Mouse (Mus musculus): ENCODE measurements around the gene Amz1.

Amz1 gene

DNA sequence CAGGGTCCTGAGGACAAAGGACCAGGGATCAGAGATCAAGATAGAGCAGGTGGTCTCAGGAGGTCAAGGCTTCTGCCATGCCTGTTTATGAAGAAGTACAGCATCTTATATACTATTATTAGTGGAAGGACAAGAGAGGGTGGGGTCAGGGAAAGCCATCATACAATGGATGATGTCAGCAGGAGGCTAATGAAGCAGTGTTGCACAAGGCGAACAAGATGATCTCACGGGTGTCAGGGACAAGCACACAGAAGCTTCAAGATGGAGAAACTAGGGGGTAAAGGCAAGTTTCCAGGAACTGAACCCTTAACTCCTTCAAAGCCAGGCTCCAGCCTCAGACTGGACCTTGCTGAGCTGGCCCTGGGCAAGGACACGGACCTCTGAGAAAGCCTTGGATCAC, 1.8 kb upstream of the Amz1 start:
- DNase-seq (ENCODE audit: low spot score in 2 of 2) = no peak

DNA sequence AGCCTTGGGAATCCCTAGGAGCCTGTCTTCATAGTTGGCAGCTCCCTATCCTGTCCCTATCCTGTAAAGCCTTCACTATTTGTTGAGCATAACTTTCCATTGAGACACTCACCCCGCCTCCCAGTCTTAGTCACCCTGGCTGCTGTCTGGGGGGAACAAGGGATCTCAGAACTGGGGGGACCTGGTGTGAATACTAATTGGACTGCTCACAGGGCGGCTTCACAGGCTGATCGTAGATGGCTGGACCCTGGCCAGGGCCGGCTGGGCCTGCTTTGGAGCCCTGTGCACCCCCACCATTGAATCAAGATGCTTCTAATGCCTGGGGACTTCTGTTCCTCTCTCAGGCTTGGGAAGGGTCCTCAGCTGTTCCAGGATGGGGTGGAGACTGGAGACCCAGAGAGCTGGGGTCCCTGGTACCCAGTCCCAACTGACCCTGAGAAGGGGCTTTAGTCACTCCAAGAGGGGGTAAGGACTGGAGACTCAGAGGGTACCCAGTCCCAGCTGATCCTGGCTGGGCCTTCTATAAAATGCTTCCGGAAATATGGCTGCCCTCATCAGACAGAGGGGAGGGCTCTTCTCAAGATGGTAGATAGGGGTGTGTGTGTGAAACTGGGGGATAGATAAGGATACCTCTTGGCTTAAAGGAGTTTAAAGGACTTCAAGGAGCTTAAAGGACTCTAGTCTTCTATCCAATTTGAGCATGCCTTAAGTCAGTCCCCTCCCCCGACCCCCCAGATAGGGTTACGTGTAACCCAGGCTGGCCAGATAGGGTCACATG, 2.3 kb downstream of the Amz1 start:
- DNase-seq (ENCODE audit: low spot score in 2 of 2) = no peak

DNA sequence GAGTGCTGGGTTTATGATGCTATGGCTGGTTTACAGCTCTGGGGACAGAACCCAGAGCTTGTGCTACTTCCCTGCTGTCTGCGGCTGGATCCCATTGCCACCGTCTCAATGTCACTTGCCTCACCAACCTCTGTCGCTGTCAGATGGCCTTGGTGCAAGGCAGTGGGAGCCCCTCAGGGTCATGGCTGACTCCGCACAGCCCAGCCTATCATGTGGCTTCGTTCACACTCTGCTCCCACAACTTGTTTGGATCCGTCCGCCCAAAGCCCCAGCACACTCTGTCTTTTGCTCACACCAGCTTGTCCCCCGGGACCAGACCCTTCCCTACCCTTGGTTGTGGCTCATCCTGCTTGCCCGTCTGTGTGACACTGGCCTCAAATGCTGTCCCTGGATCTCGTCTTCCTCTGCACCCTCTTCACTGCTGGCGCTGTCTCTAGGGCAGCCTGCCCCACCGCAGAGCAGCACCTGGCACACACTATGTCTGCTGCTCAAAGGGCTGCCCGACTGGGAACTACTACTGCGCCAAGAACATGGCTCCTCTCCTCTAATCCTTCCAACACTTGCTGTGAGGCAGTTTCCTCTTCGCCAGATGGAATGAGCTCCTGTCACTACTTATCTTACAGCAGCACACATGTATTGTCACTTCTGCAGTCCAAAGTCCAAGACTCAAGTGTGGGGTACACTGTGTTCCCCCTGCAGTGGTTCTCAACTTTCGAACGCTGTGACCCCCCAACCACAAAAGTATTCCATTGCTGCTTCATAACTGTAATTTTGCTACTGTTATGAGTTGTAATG, 3.2 kb downstream of the Amz1 start:
- no peak for DNase-seq (ENCODE audit: low spot score in 2 of 2)

DNA sequence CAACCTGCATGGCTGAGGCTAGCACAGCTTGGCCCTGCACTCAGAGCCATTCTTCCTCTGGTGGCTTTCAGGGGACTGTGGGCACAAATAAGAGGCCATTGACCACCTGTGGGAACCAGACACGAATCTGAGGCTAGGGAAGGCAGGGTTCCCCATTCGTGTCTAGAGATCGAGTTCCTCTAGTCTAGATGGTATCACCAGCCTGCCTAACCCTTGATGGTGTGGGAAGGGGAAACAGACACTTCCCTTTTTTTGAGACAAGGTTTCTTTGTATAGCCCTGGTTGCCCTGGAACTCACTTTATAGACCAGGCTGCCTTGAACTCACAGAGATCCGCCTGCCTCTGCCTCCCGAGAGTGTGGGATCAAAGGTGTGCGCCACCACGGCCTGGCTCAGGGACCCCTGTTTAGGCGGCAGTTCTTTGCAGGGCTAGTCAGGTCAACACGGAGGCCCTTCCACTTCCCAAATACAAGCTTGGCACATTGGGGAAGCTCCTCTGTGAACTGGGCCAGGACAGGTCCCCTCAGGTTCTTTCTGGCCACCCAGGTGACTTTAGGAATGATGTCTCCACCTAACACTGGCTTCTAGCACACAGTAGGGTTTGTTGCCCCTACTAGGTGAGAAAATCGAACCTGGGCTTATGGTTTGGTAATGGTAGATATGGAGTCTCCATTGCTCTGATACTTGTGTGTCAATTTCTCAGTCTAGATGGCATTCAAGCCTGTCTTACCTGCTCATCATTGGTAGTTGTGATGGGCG, 7.3 kb downstream of the Amz1 start:
- no peak for DNase-seq (ENCODE audit: low spot score in 2 of 2)

DNA sequence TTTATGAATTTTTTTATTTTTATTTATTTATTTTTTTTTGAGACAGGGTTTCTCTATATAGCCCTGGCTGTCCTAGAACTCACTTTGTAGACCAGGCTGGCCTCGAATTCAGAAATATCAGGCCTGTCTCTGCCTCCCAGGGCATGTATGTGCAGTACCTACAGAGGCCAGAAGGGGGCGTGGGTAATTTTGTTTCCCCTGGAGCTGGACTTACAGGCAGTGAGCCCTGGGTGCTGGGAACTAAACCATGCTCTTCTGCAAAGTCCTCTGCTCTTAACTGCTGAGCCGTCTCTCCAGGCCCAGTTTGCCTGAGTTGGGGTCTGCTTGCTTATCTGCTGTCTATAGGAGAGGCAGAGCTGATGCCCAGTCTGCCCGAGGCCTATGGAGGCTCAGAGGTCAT, 8.3 kb downstream of the Amz1 start:
- no peak for DNase-seq (ENCODE audit: low spot score in 2 of 2)

DNA sequence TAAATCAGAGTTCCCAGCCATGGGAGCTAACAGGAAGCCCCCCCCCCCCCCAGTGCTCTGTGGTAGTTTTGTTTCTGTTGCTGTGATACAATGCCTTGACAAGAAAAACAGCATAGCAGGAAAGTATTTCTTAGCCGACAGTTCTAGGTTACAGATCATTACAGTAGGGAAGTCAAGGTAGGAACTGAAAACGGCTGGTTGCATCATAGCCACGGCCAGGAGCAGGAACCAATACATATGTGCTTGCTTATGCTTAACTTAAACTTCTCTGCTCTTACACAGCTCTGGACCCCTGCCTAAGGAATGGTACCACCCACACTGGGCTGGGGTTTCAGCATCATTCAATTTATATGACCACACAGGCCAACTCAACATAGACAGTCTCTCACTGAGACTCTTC, 9.4 kb downstream of the Amz1 start:
- no peak for DNase-seq (ENCODE audit: low spot score in 2 of 2)

DNA sequence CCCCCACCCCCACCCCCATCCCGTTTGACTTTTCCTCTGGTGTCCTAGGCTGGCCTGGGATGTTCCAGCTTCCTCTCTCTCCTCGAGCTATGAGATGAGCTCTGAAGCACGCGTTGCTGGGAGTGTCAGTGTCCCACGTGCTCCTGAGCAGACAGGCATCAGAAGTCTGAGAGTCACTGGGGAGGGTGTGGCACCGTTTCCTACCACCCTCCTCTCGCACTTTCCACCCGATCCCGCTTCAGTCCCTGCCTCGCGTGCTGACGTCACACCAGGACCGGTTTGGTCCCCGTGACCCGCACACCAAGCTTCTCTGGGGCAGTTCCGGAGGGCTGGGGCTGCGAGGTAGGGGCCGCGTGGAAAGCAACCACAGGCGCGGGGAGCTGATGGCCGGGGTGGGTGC, 11.4 kb downstream of the Amz1 start:
- DNase-seq (ENCODE audit: low spot score in 2 of 2) = peak in 1 of 2 experiments; percentile 36

DNA sequence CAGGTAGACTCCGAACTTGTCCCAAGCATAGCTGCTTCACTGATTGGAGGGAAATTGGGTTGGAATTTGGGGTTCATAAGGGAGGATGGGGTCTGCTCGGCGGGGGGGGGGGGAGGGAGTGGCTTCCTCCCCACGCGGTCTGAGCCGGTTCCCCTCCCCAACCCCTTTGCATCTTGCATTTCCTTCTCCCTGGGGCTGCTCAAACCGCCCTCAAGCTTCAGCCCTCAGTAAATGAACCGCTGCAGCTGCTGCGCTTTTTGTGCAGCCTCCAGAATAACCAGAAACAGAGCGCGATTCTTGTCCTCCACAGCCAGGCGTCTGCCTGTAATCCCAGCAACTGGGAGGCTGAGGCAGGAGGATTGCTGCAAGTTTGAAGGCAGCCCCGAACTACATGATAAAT, 12.2 kb downstream of the Amz1 start:
- DNase-seq (ENCODE audit: low spot score in 2 of 2) = no peak

DNA sequence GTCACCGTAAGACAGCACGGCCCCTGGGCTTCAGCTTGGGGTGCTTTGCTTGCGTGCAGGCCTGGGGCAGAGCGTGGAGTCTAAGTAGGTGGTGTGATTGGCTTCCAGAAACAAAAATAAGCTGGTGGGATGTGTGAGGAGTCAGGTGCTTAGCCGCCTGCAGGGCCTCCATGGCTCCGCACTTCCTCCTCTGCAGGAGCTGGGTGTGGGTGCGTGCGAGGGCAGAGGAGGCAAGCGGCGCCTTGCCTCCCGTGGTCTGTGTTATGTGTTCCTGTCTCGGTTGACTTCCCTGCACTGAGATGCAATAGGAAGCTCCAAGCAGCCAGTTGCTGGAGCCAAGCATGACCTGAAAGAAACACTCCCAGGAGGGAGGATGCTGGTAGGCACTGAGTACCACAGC, 15.9 kb downstream of the Amz1 start:
- no peak for DNase-seq (ENCODE audit: low spot score in 2 of 2)

DNA sequence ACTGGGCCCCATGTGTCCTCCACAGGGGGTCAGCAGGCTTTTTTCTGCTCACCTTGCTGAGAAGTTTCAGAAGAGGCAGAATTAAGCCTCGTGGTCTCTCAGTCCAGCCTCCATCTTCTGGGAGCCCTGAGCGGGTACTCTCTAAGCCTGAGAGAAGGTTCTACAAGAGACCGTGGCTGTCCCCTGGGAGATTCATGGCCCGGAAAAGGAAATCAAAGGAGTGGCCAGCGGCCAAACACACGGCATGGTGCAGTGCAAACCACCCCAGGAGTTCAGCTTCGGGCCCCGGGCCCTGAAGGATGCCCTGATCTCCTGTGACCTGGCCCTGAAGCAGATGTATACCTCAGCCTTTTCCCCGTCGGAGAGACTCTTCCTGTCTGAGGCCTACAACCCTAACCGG, 17.1 kb downstream of the Amz1 start:
- DNase-seq (ENCODE audit: low spot score in 2 of 2) = peak in 1 of 2 experiments; percentile 52

DNA sequence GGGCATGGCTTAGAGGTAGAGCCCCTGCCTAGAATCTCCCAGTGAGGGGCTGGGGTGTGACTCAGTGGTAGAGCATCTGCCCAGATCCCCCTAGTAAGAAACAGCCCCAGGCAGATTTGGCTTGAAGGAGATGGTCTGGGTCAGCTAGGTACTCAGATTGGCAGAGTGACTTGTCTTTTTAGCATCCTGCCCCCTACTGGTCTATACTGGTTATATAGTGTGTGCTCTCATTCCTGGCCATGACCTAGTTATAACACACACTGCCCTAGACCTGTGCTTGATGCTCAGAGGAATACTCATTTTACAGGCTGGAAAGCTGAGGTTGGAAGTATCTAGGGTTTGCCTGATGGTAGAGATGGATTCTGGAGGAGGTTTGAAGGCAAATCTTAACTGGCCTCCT, 17.9 kb downstream of the Amz1 start:
- DNase-seq (ENCODE audit: low spot score in 2 of 2) = no peak

DNA sequence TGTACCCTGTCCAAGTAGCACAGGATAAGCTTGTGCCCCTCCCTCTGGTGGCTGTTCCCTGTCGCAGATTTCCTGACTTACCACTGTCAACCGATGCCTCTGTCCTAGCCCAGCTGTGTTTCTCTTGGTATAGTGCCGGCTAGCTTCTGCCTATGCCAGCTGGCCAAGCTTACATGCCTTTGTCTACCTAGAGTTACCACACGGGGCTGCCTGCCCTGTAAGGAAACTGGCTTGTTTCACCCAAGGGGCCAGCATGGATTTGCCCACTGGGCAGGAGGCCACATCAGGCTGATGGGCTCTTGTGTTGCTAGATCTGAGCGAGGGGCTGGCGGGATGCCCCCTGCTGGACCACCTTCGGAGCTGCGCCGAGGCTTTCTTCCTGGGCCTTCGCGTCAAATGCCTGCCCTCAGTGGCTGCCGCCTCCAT, 19.8 kb downstream of the Amz1 start:
- no peak for DNase-seq (ENCODE audit: low spot score in 2 of 2)

DNA sequence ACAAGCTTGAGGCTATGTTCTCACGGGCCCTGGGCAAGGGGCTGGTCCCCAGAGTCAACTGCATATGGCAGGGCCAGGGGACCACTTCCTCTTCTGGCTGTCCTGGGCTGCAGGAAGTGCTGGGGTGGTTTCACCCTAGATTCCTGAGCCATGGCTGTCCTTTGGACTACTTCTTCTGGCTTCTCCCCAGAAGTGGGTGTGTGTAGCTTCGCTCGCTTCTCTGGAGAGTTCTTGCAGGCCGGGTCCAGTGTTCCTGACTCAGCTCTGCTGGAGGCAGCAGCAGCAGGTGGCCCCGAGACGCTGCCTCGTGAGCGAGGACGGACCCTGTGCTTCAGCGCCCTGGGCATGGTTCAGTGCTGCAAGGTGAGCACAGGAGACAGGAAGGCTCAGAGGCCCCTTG, 24.5 kb downstream of the Amz1 start:
- peak in 1 of 2 experiments; percentile 53 for DNase-seq (ENCODE audit: low spot score in 2 of 2)

DNA sequence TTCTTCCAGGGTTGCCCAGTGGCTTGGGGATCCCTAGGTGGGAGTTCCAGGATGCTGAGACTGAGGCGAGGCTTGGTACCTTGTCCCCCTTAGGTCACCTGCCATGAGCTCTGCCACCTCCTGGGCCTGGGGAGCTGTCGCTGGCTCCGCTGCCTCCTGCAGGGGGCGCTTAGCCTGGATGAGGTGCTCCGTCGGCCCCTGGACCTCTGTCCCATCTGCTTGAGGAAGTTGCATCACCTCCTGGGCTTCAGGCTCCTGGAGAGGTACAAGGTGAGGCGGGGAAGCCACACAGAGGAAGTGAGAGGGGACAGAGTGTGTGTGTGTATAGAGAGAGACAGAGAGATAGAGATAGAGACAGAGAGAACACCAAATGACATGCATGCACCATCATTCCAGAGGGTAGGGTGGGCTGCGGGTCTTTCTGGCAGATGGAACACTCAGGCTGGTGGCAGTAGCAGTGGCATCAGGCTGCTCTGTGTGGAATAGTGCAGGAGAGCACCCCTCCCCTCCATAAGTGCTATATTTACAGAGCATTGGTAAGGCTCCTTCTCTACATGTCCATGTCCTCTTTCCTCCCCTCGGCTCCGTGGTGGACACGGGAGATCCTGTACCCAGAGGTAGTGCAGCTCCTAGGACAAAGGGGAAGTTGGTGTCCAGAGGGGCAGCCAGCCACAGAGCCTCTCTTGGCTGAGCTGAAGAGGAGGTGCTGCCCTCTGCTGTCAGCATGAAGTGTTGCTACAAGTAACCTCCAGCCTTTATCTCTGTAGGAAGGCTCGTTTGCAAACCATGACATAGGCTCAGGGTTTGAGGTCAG, 25.3 kb downstream of the Amz1 start:
- peak; percentile 71 to 78 for DNase-seq (ENCODE audit: low spot score in 2 of 2)

DNA sequence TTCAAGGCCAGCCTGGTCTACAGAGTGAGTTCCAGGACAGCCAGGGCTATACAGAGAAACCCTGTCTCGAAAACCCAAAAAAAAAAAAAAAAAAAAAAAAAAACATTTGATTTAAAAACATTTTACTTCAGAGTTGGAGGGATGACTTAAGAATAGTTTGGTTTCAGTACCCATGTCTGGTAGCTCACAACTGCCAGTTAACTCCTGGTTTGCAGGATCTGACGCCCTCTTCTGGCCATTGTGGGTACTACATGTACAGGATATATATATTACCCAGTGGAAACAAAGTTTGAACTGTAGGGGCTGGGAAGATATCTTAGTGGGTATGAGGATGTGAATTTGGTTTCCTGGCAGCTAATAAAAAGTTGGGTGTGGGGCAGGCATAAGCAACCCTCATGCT, 27.0 kb downstream of the Amz1 start:
- DNase-seq (ENCODE audit: low spot score in 2 of 2) = no peak

DNA sequence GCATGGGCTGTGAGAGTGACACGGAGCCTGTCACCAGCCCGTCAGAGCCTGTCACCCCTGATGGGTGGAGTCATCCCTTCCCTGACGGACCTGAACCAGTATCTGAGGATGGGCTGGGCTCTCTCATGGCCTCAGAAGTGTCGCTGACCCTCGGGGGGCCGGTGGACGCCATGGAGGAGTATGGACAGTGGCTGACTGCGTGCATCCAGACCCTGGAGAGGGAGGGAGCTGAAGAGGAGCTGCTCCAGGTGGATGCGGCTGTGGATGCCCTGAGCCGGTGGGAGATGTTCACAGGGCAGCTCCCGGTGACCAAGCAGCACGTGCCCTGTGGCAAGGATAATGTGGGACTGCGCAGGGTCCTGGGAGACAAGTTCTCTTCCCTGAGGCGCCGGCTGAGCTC, 28.1 kb downstream of the Amz1 start:
- DNase-seq (ENCODE audit: low spot score in 2 of 2) = no peak

DNA sequence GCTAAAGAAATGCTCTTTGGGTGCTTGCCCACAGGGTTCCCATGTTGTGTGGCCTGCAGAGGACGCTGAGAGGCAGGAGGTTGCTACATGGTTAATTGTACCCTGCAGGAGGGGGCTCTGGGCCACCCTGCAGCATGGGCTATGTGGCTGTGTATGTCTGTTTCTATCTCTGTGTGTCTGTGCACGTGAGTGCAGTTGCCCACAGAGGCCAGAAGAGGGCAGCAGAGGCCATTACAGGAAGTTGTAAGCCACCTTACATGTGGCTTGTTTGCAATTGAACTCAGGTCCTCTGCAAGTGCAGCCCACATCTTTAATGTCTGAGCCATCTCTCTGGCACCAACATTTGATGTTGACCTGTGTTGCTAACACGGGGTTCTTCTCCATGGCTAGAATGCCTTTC, 28.7 kb downstream of the Amz1 start:
- DNase-seq (ENCODE audit: low spot score in 2 of 2) = no peak

DNA sequence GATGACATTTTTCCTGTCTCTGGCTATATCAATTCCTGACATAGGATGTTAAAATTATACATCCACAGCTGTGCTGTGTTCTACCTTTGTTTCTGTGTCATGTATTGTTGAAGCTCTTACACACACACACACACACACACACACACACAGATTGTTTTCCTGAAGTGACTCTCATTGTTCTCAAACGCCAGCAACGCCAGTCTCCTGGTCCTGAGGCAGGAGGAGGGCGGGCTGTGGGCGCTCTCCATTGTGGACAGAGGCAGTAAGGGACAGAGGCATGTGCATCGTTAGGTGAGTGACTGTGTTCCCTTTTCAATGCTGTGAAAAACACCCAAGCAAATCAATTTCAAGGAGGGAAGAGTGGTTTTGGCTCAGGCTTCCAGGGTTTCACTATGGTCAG, 29.3 kb downstream of the Amz1 start:
- no peak for DNase-seq (ENCODE audit: low spot score in 2 of 2)

DNA sequence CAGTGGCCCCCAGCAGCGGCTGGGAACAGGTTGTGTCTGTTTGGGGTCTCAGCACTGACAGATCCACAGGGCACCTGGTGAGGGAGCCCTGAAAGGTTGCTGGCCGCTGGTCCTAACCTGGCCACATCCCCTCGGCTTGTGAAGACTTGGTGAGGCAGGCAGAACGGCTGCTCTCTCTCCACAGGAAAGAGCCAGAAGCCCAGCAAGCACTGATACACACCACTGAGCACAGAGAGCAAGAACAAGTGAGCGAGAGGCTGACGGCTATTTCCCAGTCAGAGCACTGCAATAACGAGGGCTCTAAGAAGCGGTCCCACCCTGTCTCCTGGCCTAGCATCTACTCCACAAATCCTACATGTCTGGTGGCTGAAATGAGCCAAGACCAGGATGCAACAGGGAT, 34.9 kb downstream of the Amz1 start:
- DNase-seq (ENCODE audit: low spot score in 2 of 2) = no peak

DNA sequence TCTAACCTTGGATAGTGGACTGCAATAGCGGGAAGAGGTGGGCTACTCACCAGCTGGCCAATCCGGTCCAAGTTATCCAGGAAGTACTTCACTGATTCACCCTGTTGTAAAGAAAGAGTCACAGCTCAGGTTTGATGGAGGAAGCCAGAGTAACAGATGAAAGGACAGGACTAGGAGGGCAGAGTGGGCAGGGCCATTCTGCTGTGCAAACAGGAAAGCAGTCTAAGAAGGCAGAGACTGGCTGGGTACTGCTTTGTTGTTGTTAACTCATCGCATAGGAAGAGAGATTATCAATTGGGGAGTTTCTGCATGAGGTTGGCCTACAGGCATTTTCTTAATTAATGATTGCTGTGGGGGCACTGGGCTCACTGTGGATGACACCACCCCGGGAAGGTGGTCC, 38.6 kb downstream of the Amz1 start:
- no peak for DNase-seq (ENCODE audit: low spot score in 2 of 2)

DNA sequence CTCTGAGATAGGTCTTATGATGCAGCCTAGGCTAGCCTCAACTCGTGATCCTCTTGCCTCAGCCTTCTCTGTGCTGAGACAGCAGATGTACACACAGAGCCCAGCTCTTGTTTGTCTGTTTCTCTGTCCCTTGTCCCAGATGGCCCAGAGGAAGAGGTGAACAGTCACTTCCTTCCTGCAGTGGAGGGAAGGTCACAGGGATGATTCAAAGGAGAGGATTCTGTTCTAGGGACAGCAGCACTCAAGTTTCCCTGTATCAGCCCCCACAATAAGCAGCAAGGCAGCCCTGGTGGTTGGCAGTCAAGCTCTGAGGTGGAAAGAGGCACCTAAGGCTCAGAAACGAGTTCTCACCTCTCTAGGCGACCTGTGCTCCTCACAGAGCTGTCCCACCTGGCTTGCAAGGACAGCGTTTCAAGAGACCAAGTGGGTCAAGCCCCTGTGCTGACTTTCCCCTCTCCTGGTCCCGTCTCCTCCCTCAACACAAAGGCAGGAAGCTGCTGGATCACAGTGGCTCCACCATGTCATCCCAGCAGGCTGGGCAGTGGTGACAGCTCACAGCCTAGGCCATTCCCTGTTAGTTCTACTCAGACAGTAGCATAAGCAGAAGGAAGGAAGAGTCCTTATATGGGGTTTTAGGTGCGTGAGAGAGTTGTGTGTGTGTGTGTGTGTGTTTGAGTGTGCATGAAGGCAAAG, 41.1 kb downstream of the Amz1 start:
- peak; percentile 57 to 72 for DNase-seq (ENCODE audit: low spot score in 2 of 2)

All from heart, adult 9 months (tissue).